Mouse (Mus musculus) heart, postnatal 0 days (tissue): ENCODE results near the gene Spaar. TPM values are rescaled to one million over a fixed set of nuclear protein-coding genes. Genes with fewer than 3 reads are reported as not detected.

Source experiments
- ATAC-seq: fragments of 200-750 bp; cut with Nextera tagmentation; 2 replicates; pipeline ENCODE4 v1.8.0; 2017; ENCODE audit warnings: low read depth, moderate number of reproducible peaks, moderate library complexity; ENCODE audit not compliant: insufficient read depth
- DNase-seq: peaks from one replicate; pipeline ENCODE4 v3.0.0-alpha.2; 2016; ENCODE audit warnings: low spot score
- H3K27ac ChIP-seq: fragments of 300-500 bp; sonication (generic); 2 replicates; pipeline ENCODE4 v1.5.1; 2014; ENCODE audit warnings: low read depth, mild to moderate bottlenecking
- H3K27me3 ChIP-seq: fragments of 300-500 bp; sonication (generic); 2 replicates; pipeline ENCODE4 v1.6.1; 2014; ENCODE audit warnings: low read length, mixed read lengths; ENCODE audit not compliant: control insufficient read depth, insufficient read depth
- H3K36me3 ChIP-seq: fragments of 300-500 bp; sonication (generic); replicated peaks from 2 replicates; pipeline ENCODE4 v1.6.1; 2014; ENCODE audit warnings: low read length, mixed read lengths; ENCODE audit not compliant: control insufficient read depth, insufficient read depth
- H3K4me1 ChIP-seq: fragments of 300-500 bp; sonication (generic); 2 replicates; pipeline ENCODE4 v1.6.1; 2014; ENCODE audit warnings: antibody characterized with exemption; ENCODE audit not compliant: control insufficient read depth, insufficient read depth
- H3K4me2 ChIP-seq: fragments of 300-500 bp; sonication (generic); 2 replicates; pipeline ENCODE4 v1.6.1; 2014; ENCODE audit warnings: low read depth, mild to moderate bottlenecking, low read length, moderate library complexity
- H3K4me3 ChIP-seq: fragments of 300-500 bp; sonication (generic); 2 replicates; pipeline ENCODE4 v1.5.1; 2014; ENCODE audit warnings: low read depth, low read length
- H3K9ac ChIP-seq: fragments of 300-500 bp; sonication (generic); replicated peaks from 2 replicates; pipeline ENCODE4 v1.6.1; 2014; ENCODE audit warnings: low read depth, low read length, mixed read lengths
- H3K9me3 ChIP-seq: fragments of 300-500 bp; sonication (generic); replicated peaks from 2 replicates; pipeline ENCODE4 v1.6.1; 2016; ENCODE audit warnings: low read length; ENCODE audit not compliant: control insufficient read depth
- CTCF ChIP-seq: IDR thresholded peaks from 2 replicates; pipeline ENCODE4 v1.5.1; 2016; ENCODE audit warnings: antibody characterized with exemption, control low read depth, low read depth
- EP300 ChIP-seq: IDR thresholded peaks from 2 replicates; pipeline ENCODE4 v1.6.1; 2016; ENCODE audit warnings: antibody characterized with exemption, low read depth
- WGBS: fragments of 180-500 bp; shearing (Covaris S2); extraction: QIAGEN DNeasy Blood & Tissue Kit; methylation state at CpG from one replicate; pipeline ENCODE4 v1.1.7; 2014; 5-methylcytosine and 5-hydroxymethylcytosine counted together
- polyA plus RNA-seq: library from polyadenylated mRNA; unstranded; fragments of >200 nt; fragmentation: Nextera tagmentation; extraction: Ambion mirVana; gene quantifications from 2 replicates; pipeline ENCODE4 v1.2.1, GENCODE M21; 2015
- total RNA-seq: library from RNA; depleted of rRNA; stranded (reverse); fragments of >200 nt; gene quantifications from 2 replicates; pipeline ENCODE4 v1.2.3, GENCODE M21; 2014; ENCODE audit warnings: low replicate concordance

Spaar gene
- total and polyA plus RNA-seq, 2 experiments from 2014 or later, result 1.3 to 6.3 TPM

DNA sequence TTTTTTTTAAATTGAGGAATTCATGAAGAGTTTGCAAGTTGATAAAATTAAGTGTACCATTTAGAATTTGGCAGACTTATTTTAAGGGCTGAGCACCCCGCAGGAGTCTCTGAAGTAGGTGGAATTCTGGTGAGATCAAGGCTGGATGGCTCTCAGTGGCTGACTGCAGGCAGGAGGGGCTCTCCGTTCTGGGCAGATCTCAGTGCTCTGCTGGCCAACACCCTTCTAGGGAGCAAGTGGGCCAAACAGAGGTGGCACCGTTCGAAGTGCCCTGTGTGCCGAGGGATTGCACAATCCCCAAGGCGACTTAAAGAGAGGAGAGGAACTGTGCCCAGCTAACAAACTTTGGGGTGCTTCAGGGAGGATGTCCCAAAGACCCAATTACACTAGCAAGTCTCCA, 20.0 kb upstream of the Spaar start, which contains the start of gene Olfr71:
Olfr71 (minus strand) TSS at position 387 of the 400 bp plus-strand sequence.
- H3K27me3 ChIP-seq, result 0 out of 2 replicates have a peak, but pooled peaks cover 3% of the 10 kb centered on the region
- WGBS, result 53% methylated on average over 6 of the region's 6 CpGs
- H3K4me1 ChIP-seq, result peaks cover 7% of the 10 kb centered on the region; the same call in 1 of the 2 replicates
- no peaks in the 10 kb centered on the region for H3K36me3 ChIP-seq
- H3K4me2 ChIP-seq, result no peak within 1 kb of the TSS
- no peak within 1 kb of the TSS for H3K9ac ChIP-seq
- no peak for TF ChIP-seq CTCF
- TF ChIP-seq EP300, result no peak
- no peaks in the 10 kb centered on the region for H3K9me3 ChIP-seq
- H3K4me3 ChIP-seq, result no peak within 1 kb of the TSS
- DNase-seq (no peak), ATAC-seq (no peak)
- H3K27ac ChIP-seq, result no peak within 1 kb of the TSS

DNA sequence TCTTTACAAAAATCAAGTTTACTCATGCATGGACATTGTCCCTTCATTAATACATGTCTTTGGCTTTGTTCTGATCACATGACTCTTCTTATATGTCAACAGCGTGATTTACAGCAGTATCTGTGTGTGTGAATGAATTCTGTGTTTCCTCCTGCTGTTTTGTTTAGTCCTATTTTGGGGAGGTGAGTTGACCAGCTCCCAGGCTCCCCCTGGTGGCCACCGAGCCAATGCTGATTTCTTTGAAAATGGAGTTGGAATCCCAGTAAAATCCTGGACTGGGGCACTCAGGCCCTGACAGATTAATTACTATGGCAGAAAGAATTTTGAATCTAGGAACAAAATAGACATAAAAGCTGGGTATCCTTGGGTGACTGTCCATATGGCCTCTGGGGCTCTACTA, 18.0 kb upstream of the Spaar start:
- ATAC-seq, result peak; percentile 62; the same call in 1 of the 2 replicates
- H3K9ac ChIP-seq, result no peak overlapping the region
- H3K36me3 ChIP-seq, result no peaks in the 10 kb centered on the region
- no peaks in the 10 kb centered on the region for H3K9me3 ChIP-seq
- H3K27me3 ChIP-seq, result 0 out of 2 replicates have a peak, but pooled peaks cover 3% of the 10 kb centered on the region
- TF ChIP-seq EP300 (no peak), CTCF (peak; percentile 90)
- DNase-seq, result peak; percentile 72
- H3K4me1 ChIP-seq, result peaks cover 7% of the 10 kb centered on the region; the same call in 1 of the 2 replicates
- 0% methylated on average over 2 of the region's 2 CpGs for WGBS
- no peak overlapping the region for H3K4me3 ChIP-seq
- no peak overlapping the region for H3K4me2 ChIP-seq
- H3K27ac ChIP-seq, result no peak overlapping the region

DNA sequence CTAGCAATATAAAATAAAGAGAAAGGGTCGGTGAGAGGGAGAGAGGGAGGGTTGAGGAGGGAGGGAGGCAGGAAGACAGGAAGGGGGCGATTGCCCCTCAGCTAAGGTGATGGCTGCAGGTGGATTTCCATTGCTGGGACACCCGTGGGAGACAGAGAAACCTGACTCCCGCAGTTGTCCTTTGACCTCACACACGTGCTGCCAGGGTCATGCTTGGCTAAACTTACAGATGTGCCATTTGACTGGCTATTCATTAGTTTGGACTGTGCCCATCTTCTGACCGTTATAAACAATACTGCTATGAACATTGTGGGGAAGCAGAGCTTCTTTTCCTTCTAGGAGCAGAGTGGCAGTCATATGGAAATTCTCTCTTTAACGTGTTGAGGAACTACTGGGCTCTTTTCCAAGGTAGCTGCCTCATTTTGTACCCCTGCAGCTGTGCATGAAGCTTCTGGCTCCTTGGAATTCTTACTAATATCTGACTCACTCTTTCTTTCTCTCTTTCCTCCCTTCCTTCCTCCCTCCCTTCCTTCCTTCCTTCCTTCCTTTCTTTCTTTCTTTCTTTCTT, 16.1 kb upstream of the Spaar start:
- H3K9me3 ChIP-seq, result no peaks in the 10 kb centered on the region
- 54% methylated on average over 7 of the region's 7 CpGs for WGBS
- DNase-seq (no peak), ATAC-seq (no peak)
- H3K4me1 ChIP-seq, result peaks cover 7% of the 10 kb centered on the region; the same call in 1 of the 2 replicates
- H3K27me3 ChIP-seq, result 0 out of 2 replicates have a peak, but pooled peaks cover 3% of the 10 kb centered on the region
- no peak overlapping the region for H3K4me3 ChIP-seq
- no peak overlapping the region for H3K4me2 ChIP-seq
- H3K27ac ChIP-seq, result no peak overlapping the region
- H3K9ac ChIP-seq, result no peak overlapping the region
- H3K36me3 ChIP-seq, result no peaks in the 10 kb centered on the region
- TF ChIP-seq EP300 (no peak), CTCF (no peak)

DNA sequence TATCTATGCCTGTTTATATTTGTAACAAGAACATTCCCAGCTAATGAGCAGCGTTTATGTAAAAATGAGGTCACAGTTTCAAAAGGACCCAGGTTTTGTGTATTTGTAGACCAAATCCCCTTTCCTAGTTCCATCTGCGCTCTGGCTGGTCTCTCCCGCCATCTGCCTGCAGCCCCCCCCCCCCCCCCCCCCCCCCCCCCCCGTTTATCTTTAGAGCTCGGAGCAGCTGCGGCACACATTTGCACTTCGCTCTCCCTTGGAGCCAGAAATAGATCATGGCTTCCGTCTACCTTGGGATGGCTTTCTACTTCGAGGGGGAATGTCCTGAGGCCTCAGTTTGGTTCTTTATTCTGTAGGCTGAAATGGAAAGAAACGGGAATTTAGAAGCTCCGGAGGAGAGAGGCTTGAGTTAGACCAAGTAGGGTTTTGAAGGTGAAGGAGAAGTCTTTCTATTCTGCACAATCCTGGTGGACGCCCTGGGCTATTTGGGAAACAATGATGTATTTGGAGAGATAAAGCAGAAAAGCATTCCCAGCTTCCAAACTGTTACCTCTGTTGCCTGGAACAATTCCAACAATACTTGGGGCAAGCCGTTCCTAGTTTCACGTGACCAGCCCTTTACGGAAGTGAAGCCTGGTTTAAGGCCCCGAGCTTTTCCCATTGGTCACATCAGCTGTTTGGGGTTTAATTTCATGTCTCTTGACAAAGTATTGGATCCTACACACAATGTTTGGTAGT, 9.2 kb upstream of the Spaar start:
- H3K36me3 ChIP-seq, result no peaks in the 10 kb centered on the region
- no peaks in the 10 kb centered on the region for H3K27me3 ChIP-seq
- DNase-seq (no peak), ATAC-seq (peak; percentile 52; the same call in 1 of the 2 replicates)
- H3K9me3 ChIP-seq, result no peaks in the 10 kb centered on the region
- TF ChIP-seq EP300, result no peak
- TF ChIP-seq CTCF, result no peak
- H3K27ac ChIP-seq, result peak overlapping the region; percentile 78
- H3K4me1 ChIP-seq, result no peaks in the 10 kb centered on the region
- 32% methylated on average over 14 of the region's 16 CpGs for WGBS
- no peak overlapping the region for H3K4me3 ChIP-seq
- H3K4me2 ChIP-seq, result no peak overlapping the region; the same call in 1 of the 2 replicates
- H3K9ac ChIP-seq, result no peak overlapping the region

DNA sequence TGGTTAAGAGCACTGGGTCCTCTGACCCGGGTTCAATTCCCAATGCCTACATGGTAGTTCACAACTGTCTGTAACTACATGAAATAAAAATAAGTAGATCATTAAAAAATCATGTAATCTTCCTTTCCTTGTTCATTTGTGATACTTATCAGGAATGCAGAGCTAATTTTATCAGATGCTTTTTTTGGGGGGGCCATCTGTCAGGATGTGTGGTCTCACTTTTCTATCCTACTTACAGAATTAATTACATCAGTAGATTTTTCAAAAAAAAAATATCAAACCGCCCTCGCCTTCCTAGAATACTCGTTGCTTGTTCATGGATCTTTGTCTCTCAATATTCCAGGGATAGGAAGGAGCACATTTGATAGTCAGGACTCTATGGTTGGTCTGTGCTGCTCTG, 7.6 kb upstream of the Spaar start:
- Histone ChIP-seq H3K9me3 (no peaks in the 10 kb centered on the region), H3K4me1 (peaks cover 8% of the 10 kb centered on the region; the same call in 1 of the 2 replicates), H3K36me3 (no peaks in the 10 kb centered on the region), H3K27me3 (no peaks in the 10 kb centered on the region), H3K27ac (no peak overlapping the region), H3K4me3 (no peak overlapping the region), H3K4me2 (no peak overlapping the region), H3K9ac (no peak overlapping the region)
- DNase-seq, result no peak
- TF ChIP-seq CTCF, result no peak
- no peak for TF ChIP-seq EP300
- 85% methylated on average over 4 of the region's 4 CpGs for WGBS
- ATAC-seq, result no peak
